Mouse (Mus musculus): Measurements from ENCODE around the gene Elf1. TPM values are rescaled to one million over a fixed set of nuclear protein-coding genes. Genes with fewer than 3 reads are reported as not detected.
"Not testable (repeated sequence)": the region's sequence is repeated elsewhere in the genome, so short reads cannot be mapped to it uniquely, and the experiment has no call there.

Elf1 gene
- 10 to 100 TPM; 11.5 to 13.0 TPM for total RNA-seq (2021)
- long read RNA-seq, experiment 1, full-length matches to known transcripts, result 2 of 5 reads
- long read RNA-seq, experiment 1, partial matches to known transcripts, result 1 of 5 reads
- long read RNA-seq, experiment 1, other reads (novel, unspliced or antisense), result 2 of 5 reads
- long read RNA-seq, experiment 2, full-length matches to known transcripts, result 1 of 5 reads
- long read RNA-seq, experiment 2, partial matches to known transcripts, result 2 of 5 reads
- long read RNA-seq, experiment 2, other reads (novel, unspliced or antisense), result 2 of 5 reads

DNA sequence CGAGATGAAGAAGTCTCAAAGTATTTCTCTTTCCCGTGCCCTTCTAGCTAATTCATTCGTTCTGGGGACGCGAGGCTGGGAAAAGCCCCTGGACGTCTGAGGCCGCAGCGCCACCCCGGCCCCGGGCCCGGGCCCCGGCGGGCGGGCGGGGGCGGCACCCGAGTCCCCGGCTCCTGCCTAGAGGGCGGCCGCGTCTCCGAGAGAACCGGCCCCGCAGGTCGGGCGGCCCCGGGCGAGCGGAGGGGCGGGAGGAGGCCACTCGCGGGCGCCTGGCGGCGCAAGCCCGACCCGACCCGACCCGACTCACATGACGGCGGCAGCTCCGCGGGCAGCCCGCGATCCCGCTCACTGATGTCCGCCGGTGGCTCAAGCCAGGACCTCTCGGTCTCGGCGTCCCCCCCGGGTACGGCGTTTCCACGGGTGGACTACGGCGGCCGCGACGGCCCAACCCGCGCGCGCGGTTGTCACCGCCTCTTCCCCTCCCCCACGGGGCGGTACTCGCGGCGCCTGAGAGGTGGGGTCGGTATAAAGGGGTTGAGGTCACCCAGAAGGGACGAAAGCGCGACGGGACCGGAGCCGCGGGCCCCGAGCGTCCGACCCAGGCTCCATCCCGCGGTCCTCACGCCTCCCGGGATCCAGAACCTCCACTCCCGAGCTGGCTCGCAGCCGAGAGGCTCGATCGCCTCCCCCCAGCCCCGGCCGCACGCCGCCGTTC is at the start of gene Elf1:
TSS of gene Elf1 (plus strand) at position 571 of the 715 bp plus-strand sequence.
- DNase-seq (ENCODE audit: low spot score in 2 of 2), result peak; percentile 97 to 98

DNA sequence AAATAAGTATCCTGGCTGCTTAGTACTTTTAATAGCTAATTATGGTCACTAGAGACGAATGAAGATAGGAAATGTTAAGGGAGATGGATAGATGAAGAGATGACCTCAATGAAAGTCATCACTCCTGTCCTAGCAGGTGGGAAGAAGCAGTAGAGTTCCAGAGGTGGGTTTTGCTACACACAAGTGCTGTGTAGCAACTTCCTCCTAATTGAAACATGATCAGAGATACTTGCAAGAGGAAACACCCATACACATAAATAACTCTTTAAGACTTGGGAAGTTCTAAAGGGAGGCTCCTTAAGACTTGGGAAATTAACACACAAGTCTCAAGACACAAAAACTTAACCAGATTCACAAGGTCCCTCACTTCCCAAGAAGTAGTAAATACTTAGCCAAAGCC is 46.9 kb upstream of the Elf1 start:
- DNase-seq (ENCODE audit: low spot score in 2 of 2), result no peak

DNA sequence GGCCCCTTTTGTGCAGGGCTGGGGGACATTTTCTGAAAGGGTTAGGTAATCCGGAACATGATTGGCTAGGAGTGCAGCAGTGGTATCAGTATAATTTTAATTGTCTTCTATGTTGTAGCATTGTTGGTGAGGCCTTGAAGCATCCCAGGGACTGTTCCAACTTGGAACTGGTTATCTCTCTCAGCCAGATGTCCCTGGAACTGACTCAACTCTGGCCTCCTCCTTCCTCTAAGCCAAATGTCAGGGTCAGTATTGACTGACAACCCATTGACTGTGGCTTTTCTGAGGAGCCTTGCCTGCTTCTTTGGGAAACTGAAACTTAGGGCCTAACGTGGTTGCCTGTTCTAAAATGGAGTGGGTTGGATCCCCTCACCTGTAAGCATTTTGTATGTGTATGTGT is 40.3 kb upstream of the Elf1 start:
- DNase-seq (ENCODE audit: low spot score in 2 of 2), result no peak

DNA sequence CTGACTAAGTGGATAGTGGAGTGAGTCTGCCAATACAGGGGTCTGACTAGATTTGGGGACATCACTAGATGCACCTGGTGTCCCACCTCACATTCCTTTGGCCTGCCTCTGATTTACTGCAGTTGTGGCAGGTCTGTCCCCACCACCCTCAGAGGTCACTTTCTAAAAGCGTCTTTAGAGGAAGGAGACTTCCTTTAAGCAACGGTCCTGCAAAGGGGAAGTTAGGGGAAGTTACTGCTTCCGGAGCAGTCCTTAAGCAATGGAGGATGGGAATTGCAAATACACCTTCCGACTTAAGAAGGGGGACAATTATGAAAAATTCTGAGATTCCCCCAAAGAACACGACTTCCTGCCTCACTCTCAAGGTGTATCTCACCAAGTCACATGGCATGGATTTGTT is 39.6 kb upstream of the Elf1 start:
- no peak for DNase-seq (ENCODE audit: low spot score in 2 of 2)

DNA sequence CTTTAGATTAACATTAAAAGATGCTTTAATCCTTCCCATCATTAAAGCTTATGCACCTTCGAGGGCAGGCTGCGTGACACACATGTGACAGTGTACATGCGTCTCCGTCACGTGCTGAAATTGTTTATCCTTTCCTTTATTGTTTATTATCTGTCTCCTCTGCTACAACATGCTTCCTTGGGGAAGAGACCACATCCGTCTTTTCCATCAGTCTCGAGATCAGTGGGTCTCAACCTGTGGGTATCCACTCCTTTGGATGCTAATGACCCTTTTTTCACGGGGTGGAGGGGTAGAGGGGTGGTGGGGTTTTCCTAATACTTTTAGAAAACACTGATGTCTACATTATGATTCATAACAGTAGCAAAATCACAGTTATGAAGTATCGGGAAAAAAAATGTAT is 36.4 kb upstream of the Elf1 start:
- no peak for DNase-seq (ENCODE audit: low spot score in 2 of 2)

DNA sequence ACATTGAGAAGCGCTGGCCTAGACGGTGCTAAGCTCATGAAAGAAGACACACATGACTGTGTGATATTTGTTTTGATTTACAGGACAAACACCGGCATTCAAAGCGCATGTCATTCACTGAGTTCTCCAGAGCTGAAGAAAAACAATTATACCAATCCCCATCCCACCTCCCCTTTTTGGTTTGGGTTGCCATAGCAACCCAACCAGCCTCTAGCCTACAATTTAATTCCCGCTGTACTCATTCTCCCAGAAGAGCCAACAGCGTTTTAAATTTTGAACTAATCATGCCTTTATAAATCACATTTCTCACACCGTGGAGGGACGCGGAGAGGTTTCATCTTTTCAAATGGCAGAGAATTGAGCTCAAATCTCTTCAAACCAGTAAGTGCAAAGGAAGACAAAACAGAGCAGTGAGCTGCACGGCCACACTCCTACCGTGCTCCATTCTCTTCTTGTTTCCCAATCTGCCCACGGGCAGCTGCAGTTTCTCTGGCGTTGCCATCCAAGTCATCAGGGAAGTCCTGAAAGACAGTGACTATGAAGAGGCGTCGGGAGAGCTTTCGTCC is 35.9 kb upstream of the Elf1 start:
- no peak for DNase-seq (ENCODE audit: low spot score in 2 of 2)

DNA sequence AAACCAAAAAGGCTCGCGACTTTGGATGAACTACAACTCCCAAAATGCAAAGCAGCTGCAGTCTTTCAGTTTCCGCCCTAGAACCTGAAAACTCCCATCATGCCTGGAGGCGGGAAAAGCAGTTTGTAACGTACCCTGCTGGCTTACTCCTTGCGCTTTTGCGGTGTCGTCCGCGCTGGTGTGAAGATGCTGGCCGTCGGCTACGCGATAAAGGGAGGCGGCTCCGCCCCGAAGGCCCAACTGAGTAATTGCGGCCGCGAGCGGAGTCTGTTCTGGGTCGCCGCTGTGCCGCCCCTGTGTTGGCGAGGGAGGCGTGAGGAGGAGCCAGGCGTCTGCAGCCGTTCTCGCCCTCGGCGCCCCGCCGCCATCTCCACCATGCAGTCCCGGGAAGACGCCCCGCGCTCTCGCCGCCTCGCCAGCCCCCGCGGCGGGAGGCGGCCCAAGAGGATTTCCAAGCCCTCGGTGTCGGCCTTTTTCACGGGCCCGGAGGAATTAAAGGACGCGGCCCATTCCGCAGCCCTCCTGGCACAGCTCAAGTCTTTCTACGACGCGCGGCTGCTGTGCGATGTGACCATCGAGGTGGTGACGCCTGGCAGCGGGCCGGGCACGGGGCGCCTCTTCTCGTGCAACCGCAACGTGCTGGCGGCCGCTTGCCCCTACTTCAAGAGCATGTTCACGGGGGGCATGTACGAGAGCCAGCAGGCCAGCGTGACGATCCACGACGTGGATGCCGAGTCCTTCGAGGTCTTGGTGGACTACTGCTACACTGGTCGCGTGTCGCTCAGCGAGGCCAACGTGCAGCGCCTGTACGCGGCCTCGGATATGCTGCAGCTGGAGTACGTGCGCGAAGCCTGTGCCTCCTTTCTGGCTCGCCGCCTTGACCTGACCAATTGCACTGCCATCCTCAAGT is 29.1 kb upstream of the Elf1 start, which contains the start of gene Kbtbd6:
TSS of gene Kbtbd6 (plus strand) at position 155 of the 910 bp plus-strand sequence.
- peak; percentile 38 to 75 for DNase-seq (ENCODE audit: low spot score in 2 of 2)

DNA sequence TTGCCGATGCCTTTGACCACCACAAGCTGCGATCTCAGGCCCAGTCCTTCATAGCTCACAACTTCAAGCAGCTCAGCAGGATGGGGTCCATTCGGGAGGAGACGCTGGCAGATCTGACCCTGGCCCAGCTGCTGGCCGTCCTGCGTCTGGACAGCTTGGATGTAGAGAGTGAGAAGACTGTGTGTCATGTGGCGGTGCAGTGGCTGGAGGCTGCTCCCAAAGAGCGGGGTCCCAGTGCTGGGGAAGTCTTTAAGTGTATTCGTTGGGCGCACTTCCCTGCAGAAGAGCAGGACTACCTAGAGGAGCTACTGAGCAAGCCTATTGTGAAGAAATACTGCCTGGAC is 28.4 kb upstream of the Elf1 start:
- DNase-seq (ENCODE audit: low spot score in 2 of 2), result not testable (repeated sequence)

DNA sequence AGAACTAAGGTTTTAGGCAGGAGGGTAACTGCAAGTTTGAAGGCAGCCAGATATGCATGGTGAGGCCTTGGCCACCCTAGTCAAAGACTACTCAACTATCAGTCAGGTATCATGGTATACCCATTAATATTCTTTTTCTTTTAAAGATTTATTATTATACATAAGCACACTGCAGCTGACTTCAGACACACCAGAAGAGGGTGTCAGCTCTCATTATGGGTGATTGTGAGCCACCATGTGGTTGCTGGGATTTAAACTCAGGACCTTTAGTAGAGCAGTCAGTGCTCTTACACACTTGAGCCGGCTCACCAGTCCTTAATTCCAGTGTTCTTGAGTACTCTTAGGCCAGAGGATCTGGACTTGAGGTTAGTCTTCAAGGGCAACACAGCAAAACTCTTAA is 20.6 kb upstream of the Elf1 start:
- no peak for DNase-seq (ENCODE audit: low spot score in 2 of 2)

DNA sequence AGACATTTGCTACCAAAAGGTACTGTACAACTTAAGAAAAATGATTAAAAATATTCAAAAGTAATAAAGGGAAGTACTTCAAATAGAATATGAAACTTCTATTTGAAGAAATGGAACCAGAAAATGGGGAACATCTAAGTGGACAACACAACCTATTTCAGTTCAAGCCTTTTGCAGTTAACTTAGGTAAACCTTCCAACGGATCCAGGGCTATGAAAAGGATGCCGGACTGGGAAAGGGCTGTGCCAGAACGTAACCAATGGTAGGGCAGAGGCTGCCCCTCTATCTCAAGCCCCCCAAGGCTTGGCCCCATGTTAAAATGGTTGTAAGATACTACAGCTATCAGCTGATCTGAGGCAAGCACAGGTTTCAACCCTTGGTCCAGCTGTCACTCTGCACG is 20.0 kb upstream of the Elf1 start:
- DNase-seq (ENCODE audit: low spot score in 2 of 2), result no peak

DNA sequence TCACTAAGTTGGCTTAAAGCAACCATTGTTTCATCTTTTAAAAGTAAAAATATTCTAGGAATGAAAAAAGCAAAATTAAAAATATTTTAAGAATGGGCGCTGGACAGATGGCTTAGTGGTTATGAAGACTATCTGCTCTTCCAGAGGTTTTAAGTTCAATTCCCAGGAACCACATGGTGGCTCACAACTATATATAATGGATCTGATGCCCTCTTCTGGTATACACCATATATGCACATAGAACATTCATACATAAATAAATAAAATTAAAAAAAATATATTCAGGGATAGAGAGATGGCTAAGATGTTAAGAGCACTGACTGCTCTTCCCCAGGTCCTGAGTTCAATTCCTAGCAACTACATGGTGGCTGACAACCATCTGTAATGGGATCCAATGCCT is 15.4 kb upstream of the Elf1 start:
- DNase-seq (ENCODE audit: low spot score in 2 of 2), result no peak

DNA sequence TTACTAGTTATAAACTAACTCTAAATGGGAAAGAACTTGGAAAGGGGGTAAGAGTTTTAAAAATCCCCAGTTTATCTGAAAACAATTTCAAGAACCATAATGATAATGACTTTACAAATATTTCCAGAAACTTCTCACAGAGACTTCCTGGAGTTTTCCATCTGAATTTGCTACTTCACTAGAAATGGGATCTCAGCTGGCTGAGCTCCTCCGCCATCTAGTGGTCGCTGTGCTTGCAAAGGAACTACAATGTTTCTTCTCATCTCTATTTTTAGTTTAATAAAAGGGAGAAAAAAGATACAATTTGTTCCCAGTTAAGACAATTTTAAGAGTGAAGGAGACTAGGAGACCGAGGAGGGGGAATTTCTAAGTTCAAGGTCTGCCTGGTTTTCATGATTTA is 13.4 kb upstream of the Elf1 start:
- DNase-seq (ENCODE audit: low spot score in 2 of 2), result peak in 1 of 2 experiments; percentile 62

DNA sequence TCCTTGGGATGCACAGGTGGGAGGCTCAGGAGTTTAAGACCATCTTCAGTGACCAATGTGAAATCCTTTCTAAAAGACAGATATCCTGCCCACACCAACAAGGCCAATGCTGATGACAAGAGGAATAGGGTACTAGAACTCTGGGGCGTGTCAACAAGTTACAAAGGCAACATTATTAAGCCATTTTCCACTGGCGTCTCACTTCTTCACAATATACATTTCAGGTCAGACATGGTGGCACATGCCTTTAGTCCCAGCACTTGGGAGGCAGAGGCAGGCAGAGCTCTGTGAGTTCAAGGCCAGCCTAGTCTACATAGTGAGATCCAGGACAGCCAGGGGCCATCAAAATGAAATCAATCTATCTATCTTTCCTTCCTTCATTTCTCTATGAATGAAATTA is 7.6 kb upstream of the Elf1 start:
- no peak for DNase-seq (ENCODE audit: low spot score in 2 of 2)

DNA sequence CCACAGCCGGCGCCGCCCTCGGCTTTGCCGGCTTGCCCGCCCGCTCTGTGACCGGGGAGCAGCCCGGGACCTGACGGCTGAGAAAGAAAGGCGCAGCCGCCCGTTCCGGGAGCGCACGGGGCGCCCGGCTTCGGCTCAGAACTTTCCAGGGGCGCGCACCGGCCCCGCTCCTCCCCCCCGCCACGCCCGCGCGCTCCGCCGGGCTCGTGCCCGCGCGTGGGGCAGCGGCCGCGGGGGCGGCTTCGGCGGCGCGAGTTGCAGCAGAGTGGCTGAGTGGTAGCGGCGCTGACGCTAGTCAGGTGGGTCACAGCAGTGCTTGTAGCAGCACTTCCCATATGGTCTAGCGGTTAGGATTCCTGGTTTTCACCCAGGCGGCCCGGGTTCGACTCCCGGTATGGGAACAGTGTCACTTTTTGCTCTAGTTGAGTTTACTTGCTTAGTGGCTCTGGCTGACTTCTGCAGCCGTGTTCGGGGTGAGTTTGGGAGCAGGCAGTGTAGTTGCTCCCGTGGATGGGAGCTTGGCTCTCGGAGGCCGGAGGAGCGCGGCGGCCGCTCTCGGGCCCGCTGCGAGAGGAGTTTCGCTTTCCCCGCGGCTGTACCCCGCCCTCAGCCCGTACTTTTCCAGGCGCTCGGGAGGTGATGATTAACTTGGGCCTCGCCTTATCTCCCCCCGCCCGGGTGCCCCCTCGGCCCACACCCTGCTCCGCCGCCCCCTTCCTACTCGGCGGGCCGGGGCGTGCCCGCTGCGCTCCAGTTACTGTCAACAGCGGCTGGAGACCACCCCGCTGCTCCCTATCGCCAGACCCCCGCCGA is 551 bp downstream of the Elf1 start, which contains the start of gene Wbp4:
TSS of gene Wbp4 (minus strand) at position 182 of the 813 bp plus-strand sequence.
- peak; percentile 88 to 90 for DNase-seq (ENCODE audit: low spot score in 2 of 2)

DNA sequence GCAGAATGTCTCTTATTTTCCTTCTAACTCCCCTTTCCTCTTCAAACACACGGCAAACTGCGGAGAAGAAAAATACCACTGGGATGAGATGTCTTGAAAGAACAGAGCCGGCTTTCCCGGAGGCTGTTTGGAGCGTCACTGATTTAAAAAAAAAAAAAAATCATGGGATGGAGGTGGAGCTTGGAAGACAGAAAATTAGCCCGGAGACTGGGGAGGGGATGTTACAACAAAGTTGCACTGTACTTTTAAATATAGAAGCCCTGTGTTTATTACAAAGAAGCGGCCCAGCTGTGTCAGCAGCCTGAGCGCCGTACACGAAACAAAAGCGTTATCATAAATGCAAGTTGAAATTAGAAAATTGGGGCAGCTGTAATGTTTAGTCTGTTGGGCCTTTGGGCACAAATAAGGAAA is 1.3 kb downstream of the Elf1 start:
- DNase-seq (ENCODE audit: low spot score in 2 of 2), result peak in 1 of 2 experiments; percentile 38

DNA sequence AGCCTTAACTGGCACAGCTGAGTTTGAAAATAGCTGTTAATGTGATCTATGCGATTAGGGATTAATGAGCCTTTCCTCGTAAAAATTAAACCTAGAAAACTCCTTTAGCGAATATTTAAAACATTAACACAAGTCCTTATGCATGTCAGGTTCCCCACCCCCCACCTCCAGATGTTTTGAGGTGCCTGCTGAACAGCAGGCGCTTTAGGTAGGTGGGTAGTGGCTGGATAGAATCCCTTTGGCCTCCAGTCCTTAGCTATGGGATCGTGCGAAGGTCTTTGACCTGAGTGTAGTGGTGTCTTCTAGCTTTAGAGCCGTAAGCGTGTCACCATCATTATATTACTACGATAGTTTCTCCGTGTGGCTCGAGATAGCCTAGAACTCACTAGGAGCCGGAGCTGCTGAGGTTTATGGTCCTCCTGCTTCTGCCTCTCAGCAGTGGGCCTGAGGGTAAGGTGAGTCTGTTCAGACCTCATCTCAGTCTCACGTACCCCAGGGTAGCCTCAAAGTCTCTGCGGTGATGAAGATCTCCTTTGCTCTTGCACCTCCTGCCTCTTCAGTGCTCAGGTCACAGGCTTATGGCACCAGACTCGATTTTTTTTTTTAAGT is 1.9 kb downstream of the Elf1 start:
- DNase-seq (ENCODE audit: low spot score in 2 of 2), result no peak

DNA sequence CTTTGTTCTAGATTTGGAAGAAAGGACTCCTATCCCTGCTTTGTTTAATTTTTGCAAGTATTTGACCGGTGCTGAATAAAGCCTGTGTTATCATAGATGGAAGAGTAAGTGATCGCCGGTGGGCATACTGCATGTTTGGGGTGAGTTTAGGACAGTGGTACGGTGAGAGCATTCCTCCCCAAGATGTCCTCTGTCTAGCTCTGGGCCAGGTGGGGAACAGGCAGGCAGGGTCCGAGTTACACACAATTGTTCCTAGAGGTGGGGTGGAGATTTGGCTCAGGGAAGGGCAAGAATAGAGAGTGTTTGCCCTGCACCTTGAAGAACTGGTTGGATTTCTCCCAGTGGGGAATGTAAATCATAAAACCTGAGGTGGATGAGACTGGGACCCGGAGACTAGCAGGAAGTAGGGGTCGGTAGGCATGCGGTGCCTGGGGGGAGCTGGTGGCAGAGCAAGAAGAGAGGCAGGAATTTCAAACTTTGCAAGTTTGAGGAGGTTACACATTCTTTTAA is 2.7 kb downstream of the Elf1 start:
- no peak for DNase-seq (ENCODE audit: low spot score in 2 of 2)

DNA sequence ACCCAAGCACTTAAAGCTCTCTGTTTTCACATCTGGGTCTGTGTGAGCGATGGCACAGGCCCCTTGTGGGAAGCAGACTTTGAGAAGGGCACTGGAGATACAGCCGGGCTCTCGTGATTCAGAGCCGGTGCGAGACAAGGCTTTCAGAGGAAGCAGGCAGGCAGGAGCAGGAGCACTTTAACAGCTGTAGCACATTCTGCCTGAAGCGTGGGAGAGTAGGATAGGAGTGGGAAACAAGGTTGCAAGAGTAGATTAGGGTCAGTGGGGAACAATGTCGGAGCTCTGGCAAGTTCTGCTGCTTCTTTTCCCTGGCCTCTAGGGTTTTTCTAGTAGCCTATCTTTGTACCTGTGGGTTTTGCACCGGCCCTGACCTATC is 5.6 kb downstream of the Elf1 start:
- no peak for DNase-seq (ENCODE audit: low spot score in 2 of 2)

DNA sequence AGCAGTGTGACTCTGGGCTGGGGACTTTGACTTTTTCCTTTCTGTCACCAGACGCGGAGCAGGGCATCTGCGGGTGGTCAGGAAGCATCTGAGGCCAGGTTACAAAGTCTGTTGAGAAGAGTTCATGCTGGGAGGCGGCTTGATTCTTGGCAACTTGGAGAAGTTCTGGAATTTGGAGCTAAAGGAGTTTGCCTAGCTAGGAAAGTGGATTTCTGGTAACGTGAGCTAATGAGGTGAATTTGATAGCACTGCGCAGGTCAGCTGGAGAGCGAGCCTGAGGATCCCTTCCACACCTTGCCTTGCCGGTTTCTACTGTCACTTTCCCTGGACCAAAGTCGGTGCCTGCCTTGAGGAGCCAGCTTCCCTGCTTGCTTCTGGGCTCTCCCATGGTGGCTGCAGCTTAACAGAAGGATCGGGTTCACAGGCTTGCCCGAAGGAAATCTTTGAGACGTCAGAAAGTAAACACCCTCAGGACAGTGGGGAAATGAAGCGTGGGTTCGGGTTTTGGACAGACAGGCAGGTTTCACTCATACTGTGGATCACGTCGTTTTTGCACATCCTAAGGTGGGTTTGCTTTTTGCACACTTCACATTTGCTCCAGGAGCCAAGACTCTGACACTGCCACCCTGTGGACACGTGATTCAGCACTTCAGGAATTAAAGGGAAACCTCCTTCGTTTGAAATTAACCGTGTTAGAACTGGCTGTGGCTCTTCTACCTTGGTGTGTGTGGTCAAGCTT is 6.2 kb downstream of the Elf1 start:
- DNase-seq (ENCODE audit: low spot score in 2 of 2), result no peak
